Mouse (Mus musculus) layer of hippocampus, adult 2 months (tissue): Measurements from ENCODE around the gene Limk2. TPM values are rescaled to one million over a fixed set of nuclear protein-coding genes. Genes with fewer than 3 reads are reported as not detected.
A peak's percentile ranks its signal among the peaks of the same experiment; 100 is the strongest.

Experiments
- DNase-seq, 2 experiments: peaks; one replicate each; pipeline ENCODE4 v3.0.0; 2022; ENCODE audit warnings: low spot score in 2 of 2
- H3K27ac ChIP-seq: fragments of 200-600 bp; 2 replicates; pipeline ENCODE4 v1.8.1; 2022
- H3K4me3 ChIP-seq: fragments of 200-600 bp; 2 replicates; pipeline ENCODE4 v1.8.1; 2022; ENCODE audit warnings: mild to moderate bottlenecking
- CTCF ChIP-seq: fragments of 200-600 bp; conservative IDR thresholded peaks from 2 replicates; pipeline ENCODE4 v1.8.1; 2022; ENCODE audit warnings: antibody characterized with exemption, mild to moderate bottlenecking, moderate library complexity
- long read RNA-seq, 2 experiments: library from polyadenylated mRNA; stranded (forward); transcript quantifications; one replicate each; pipeline ENCODE4 v2.0.0; 2021; ENCODE audit warnings: borderline mapping rate in 2 of 2
- total RNA-seq, 2 experiments: library from RNA; stranded (reverse); gene quantifications; 2 replicates each; pipeline ENCODE4 v1.2.3; 2021

Gene Limk2
- 100 to 1,000 TPM in 1 of 2 experiments, 10 to 100 TPM in 1; 97.6 to 117 TPM for total RNA-seq
- long read RNA-seq, experiment 1, transcript Limk2-201 (16 exons, 3,514 nt), result minor isoform, 9 of 81 reads
- long read RNA-seq, experiment 1, transcript Limk2-203 (15 exons, 3,693 nt), result major isoform, 28 of 81 reads
- long read RNA-seq, experiment 1, partial matches to known transcripts, result 11 of 81 reads
- long read RNA-seq, experiment 1, other reads (novel, unspliced or antisense), result 33 of 81 reads
- long read RNA-seq, experiment 2, transcript Limk2-203 (15 exons, 3,693 nt), result major isoform, 30 of 89 reads
- long read RNA-seq, experiment 2, transcript Limk2-201 (16 exons, 3,514 nt), result minor isoform, 13 of 89 reads
- long read RNA-seq, experiment 2, partial matches to known transcripts, result 10 of 89 reads
- long read RNA-seq, experiment 2, other reads (novel, unspliced or antisense), result 36 of 89 reads

- peak; percentile 83 for TF ChIP-seq CTCF
- peak within 1 kb of the TSS; percentile 64 for H3K4me3 ChIP-seq
- peak; percentile 83 to 92 for DNase-seq
- H3K27ac ChIP-seq, result peak within 1 kb of the TSS; percentile 79
Measured at GRCm38 (mm10) chr11:3408997-3409732, at the start of gene Limk2. TSS of gene Limk2 (minus strand) at chr11:3409189.

- H3K4me3 ChIP-seq, result no peak overlapping the region
- H3K27ac ChIP-seq, result no peak overlapping the region
- DNase-seq, result no peak
- no peak for TF ChIP-seq CTCF
Measured at GRCm38 (mm10) chr11:3458428-3459104, 49.6 kb upstream of the Limk2 start.

DNA sequence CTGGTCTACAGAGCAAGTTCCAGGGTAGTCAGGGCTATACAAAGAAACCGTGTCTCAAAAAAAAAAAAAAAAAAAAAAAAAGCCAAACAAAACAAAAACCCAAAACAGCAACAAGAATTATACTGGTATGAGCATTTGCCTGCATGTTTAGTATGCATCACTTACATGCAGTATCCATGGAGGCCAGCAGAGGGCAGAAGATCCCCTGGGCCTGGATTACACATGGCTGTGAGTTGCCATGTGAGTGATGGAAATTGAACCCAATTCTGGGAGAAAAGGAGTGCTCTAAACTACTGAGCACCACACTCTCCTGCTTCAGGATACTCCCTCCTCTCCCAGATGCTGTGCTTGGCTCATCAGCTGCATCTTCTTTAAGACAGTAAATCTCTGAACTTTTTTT is 47.4 kb upstream of the Limk2 start:
- H3K27ac ChIP-seq, result no peak overlapping the region
- peak; percentile 50 to 79 for DNase-seq
- H3K4me3 ChIP-seq, result no peak overlapping the region
- peak; percentile 84 for TF ChIP-seq CTCF

- DNase-seq, result no peak
- H3K27ac ChIP-seq, result no peak overlapping the region
- TF ChIP-seq CTCF, result no peak
- no peak overlapping the region for H3K4me3 ChIP-seq
Measured at GRCm38 (mm10) chr11:3454506-3454905, 45.5 kb upstream of the Limk2 start.

DNA sequence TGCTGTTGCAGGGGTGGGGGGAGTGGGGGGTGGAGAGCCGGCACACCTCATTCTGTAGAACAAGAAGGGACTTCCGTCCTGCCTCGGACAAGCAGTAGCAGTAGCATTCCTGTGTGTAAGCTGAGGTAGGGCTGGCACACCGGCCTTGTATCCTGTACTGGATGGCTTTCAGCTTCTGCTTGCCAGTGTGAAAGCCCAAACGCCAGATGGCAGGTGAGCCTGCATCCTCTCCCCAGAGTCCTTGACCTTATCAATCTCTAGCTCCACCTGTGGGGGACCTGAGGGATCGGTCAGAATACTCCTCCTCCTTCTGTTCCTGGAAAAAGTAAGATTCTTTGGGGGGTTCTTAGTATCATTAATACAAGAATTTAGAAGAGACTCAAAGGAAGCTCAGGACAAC is 44.5 kb upstream of the Limk2 start:
- TF ChIP-seq CTCF, result peak; percentile 49
- DNase-seq, result no peak
- peak overlapping the region; percentile 100; the same call in 1 of the 2 replicates for H3K4me3 ChIP-seq
- H3K27ac ChIP-seq, result peak overlapping the region; percentile 96; the same call in 1 of the 2 replicates

GRCm38 (mm10) chr11:3452769-3453168 is 43.8 kb upstream of the Limk2 start:
- no peak for TF ChIP-seq CTCF
- Histone ChIP-seq H3K4me3 (peak overlapping the region; percentile 100), H3K27ac (peak overlapping the region; percentile 96)
- DNase-seq, result peak in 1 of 2 experiments; percentile 21

- Histone ChIP-seq H3K4me3 (peak within 1 kb of the TSS; percentile 100), H3K27ac (peak within 1 kb of the TSS; percentile 96)
- TF ChIP-seq CTCF, result no peak
- DNase-seq, result peak; percentile 95 to 96
Measured at GRCm38 (mm10) chr11:3452167-3452639, 43.2 kb upstream of the Limk2 start, which contains the start of gene Rnf185. TSS of gene Rnf185 (minus strand) at chr11:3452363.

GRCm38 (mm10) chr11:3451701-3452163 is 42.7 kb upstream of the Limk2 start:
- peak overlapping the region; percentile 100 for H3K4me3 ChIP-seq
- DNase-seq, result peak; percentile 50 to 60
- peak overlapping the region; percentile 96 for H3K27ac ChIP-seq
- TF ChIP-seq CTCF, result no peak

DNA sequence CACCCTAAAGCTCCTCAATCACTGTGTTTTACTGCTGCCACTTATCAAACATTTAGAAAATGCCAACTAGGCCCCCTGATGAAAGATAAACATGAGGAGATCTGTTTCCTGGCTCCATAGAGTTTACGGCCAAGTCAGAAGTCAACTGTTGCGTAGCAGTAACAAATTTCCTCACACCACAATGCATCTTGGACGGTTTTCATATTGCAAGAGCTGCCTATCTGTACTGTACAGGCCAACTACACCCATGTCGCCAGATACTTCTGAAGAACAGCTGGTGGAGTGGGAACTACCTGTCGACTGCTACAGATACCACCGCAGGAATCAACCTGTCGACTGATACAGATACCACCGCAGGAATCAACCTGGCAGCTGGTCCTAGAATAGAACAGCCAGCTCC is 35.9 kb upstream of the Limk2 start:
- TF ChIP-seq CTCF, result no peak
- no peak for DNase-seq
- Histone ChIP-seq H3K27ac (no peak overlapping the region), H3K4me3 (no peak overlapping the region)

DNA sequence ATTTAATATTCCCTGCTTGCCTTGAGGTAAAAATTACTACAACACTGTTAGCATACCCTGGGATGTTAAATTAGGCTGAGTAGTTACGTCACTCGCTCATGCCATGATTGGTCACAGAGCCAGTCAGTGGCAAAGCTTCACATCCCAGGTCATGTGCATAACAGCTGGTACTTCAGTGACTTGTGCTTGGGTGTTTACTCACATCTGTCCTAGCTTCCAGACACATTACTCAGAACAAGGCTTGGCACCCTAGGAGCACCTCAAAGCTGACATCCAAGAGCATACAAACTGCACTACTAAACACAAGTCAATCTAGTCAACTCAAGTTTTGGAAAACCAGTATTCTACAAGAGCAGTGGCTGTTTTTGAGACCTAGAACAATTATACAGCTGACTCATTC is 34.1 kb upstream of the Limk2 start:
- DNase-seq, result no peak
- no peak for TF ChIP-seq CTCF
- Histone ChIP-seq H3K4me3 (no peak overlapping the region), H3K27ac (no peak overlapping the region)

DNA sequence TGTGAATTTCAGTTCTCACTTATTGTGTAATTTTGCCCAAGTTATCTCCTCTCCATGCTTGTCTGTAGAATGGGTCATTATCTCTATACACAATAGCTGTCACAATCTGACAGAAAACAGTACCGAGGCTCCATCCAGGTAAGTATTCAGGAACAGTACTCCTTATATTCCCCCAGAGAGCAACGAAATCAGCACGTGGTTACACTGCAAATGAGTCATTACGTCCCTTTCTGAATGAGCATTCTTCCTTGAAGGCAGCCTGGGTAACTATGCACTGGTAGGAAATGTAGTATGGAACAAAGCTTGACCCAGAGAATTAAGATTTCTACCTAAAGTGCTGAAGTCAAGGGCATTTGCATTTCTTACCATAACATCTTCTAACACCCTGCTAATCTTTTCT is 33.7 kb upstream of the Limk2 start:
- TF ChIP-seq CTCF, result no peak
- no peak for DNase-seq
- H3K27ac ChIP-seq, result no peak overlapping the region

GRCm38 (mm10) chr11:3441696-3442443 is 32.9 kb upstream of the Limk2 start:
- no peak for TF ChIP-seq CTCF
- Histone ChIP-seq H3K4me3 (no peak overlapping the region), H3K27ac (no peak overlapping the region)
- peak; percentile 11 to 28 for DNase-seq

More for the DNA sequence above, 33.7 kb upstream of the Limk2 start:
- no peak overlapping the region for H3K4me3 ChIP-seq
